Mouse (Mus musculus) embryonic stem cell, embryonic (primary cell): Measurements from ENCODE around the gene Ppme1.

Experiments used
- CTCF ChIA-PET, 4 experiments: fragments of 300-600 bp in 2 of 4; fragments of 350-600 bp in 2 of 4; sonication (Branson Sonifier 250); formaldehyde crosslinking; loops; one replicate each; lab custom pipeline; 2022; ENCODE audit warnings: inconsistent platforms in 2 of 4; lab: Charles Lee
- POLR2A ChIA-PET, 4 experiments: fragments of 300-600 bp in 2 of 4; fragments of 350-600 bp in 2 of 4; sonication (Branson Sonifier 250); formaldehyde crosslinking; loops; one replicate each; lab custom pipeline; 2022; ENCODE audit warnings: antibody characterized with exemption in 4 of 4, inconsistent platforms in 1 of 4; lab: Charles Lee

The Ppme1 gene

GRCm38 (mm10) chr7:100298861-100299510 is 73.1 kb downstream of the Ppme1 start:
- ChIA-PET POLR2A (no interaction called here), CTCF (no interaction called here)

- POLR2A ChIA-PET: interaction anchor here in 1 of 4 experiments (1.1 to 1.8 kb wide), 3 partner anchors 10 to 17 kb away, joined by 3 to 5 read pairs (median 4); no protein-coding TSS in a partner anchor
- CTCF ChIA-PET: interaction anchor here in 1 of 4 experiments (0.5 kb wide), 1 partner anchor 20 kb away, joined by 7 read pairs; no protein-coding TSS in a partner anchor
Measured at GRCm38 (mm10) chr7:100296699-100297098, 75.4 kb downstream of the Ppme1 start.

DNA sequence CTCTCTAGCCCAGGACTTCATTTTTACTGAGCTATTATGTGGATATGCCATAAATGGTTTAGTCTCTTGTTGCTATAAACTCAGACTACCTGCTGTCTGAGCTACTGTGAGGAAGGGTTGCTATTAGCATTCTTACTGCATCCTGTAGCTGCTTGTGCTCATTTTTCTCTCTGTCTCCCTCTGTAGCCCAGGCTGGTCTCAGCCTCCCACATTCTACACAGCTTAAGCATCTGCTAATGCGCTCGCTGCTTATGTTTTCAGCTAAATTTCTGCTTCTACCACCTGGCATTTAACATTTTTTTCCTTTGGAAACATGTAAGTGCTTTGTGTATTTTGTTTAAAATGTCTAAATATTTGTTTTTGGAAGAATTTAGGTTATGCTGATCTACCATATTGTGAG is 76.4 kb downstream of the Ppme1 start:
- POLR2A ChIA-PET: interaction anchor here in 1 of 4 experiments (1.7 kb wide), 1 partner anchor 16 kb away, joined by 4 read pairs; no protein-coding TSS in a partner anchor
- CTCF ChIA-PET: no interaction called here

DNA sequence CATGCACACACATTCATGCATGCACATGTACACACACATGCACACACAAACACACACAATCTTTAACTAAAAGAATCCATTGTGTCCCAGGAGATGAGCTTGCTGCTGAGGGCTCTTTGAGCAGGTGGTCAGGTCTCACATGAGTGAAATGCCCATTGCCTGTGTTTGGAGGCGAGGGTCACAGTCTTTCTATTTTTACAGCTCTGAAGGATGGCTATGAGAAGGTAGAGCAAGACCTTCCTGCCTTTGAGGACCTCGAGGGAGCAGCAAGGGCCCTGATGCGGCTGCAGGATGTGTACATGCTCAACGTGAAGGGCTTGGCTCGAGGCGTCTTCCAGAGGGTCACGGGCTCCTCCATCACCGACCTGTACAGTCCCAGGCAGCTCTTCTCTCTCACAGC is 78.6 kb downstream of the Ppme1 start:
- POLR2A ChIA-PET: no interaction called here
- CTCF ChIA-PET: no interaction called here

DNA sequence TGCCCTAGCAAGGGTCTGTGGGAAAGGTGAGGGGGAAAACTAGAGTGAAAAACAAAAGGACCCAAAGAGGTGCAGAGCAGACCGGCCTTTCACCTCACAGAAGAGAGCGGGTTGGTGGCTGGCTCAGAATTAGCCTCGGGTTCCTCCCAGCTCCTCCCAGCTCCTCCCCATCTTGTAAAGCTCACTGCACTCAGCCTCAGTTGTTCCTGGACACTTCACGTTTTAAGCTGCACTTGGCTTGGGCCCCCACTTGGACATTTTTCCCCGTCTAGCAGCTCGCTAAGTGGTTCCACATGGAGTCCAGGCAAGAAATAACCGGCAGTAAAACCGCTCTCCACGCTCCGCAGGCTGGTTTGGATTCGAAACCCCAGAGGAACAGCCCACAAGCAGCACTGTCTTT is 83.5 kb downstream of the Ppme1 start:
- ChIA-PET POLR2A (interaction anchor here in 3 of 4 experiments (0.6 to 1.5 kb wide), 7 partner anchors 12 to 208 kb away, joined by 3 to 5 read pairs (median 3); partner anchors contain the start of gene Lipt2 (in 1 of the 3)), CTCF (interaction anchor here in 2 of 4 experiments (0.7 to 1.3 kb wide), 4 partner anchors 8 to 396 kb away, joined by 3 to 7 read pairs (median 4); no protein-coding TSS in a partner anchor)

GRCm38 (mm10) chr7:100287748-100288578 is 84.1 kb downstream of the Ppme1 start:
- POLR2A ChIA-PET: interaction anchor here in 3 of 4 experiments (0.6 to 1.5 kb wide), 10 partner anchors 11 to 367 kb away, joined by 3 to 5 read pairs (median 3); partner anchors contain the start of gene Lipt2 (in 1 of the 3)
- CTCF ChIA-PET: interaction anchor here in 2 of 4 experiments (0.7 to 1.3 kb wide), 4 partner anchors 8 to 397 kb away, joined by 3 to 7 read pairs (median 4); no protein-coding TSS in a partner anchor

DNA sequence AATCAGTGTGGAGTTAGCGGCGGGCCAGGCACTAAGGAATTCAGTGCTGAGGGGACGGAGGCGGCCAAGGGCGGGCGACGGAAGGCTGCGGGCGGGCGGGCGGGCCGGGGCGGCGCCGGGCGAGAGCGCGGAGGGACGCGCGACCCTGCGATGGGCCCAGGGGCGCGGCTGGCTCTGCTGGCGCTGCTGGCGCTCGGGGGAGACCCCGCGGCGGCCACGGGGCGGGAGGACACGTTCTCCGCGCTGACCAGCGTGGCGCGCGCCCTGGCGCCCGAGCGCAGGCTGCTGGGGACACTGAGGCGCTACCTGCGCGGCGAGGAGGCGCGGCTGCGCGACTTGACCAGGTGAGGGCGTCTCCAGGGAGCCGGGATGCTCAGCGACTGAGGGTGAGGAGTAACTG is 86.7 kb downstream of the Ppme1 start, which contains the start of gene P4ha3:
Gene P4ha3 (plus strand): TSS at position 138 of the 400 bp plus-strand sequence.
- POLR2A ChIA-PET: no interaction called here
- CTCF ChIA-PET: no interaction called here

- POLR2A ChIA-PET: interaction anchor here in 1 of 4 experiments (0.7 to 1.0 kb wide), 2 partner anchors 37 to 657 kb away, joined by 3 to 4 read pairs; partner anchors contain the start of gene Tpbgl
- CTCF ChIA-PET: no interaction called here
Measured at GRCm38 (mm10) chr7:100283298-100283697, 88.8 kb downstream of the Ppme1 start.

- CTCF ChIA-PET: interaction anchor here in 1 of 4 experiments (0.6 kb wide), 1 partner anchor 111 kb away, joined by 3 read pairs; no protein-coding TSS in a partner anchor
- POLR2A ChIA-PET: interaction anchor here in 1 of 4 experiments (0.5 kb wide), 1 partner anchor 278 kb away, joined by 4 read pairs; no protein-coding TSS in a partner anchor
Measured at GRCm38 (mm10) chr7:100281596-100281995, 90.5 kb downstream of the Ppme1 start.

GRCm38 (mm10) chr7:100279803-100280202 is 92.3 kb downstream of the Ppme1 start:
- ChIA-PET CTCF (interaction anchor here in 3 of 4 experiments (0.6 to 1.9 kb wide), 6 partner anchors 9 to 241 kb away, joined by 3 to 14 read pairs (median 5); no protein-coding TSS in a partner anchor), POLR2A (interaction anchor here in 1 of 4 experiments (1.2 kb wide), 1 partner anchor 16 kb away, joined by 4 read pairs; no protein-coding TSS in a partner anchor)
